7 mouse cellular contexts compared by ENCODE assay signal in genomic region chr4:117493905-117494851, GRCm38 (mm10). TPM values are rescaled to one million over a fixed set of nuclear protein-coding genes. Genes with fewer than 3 reads are reported as not detected.
DNase-seq lines count a peak whose midpoint lies in the region; ATAC-seq lines count a peak whose summit lies in the region.

No protein-coding gene starts in this region.

- peak overlapping the region; percentile 71 for H3K4me3 ChIP-seq in brown adipose tissue, adult 24 weeks (ENCODE audit: insufficient read depth, low read depth, low read length)
- peak overlapping the region; percentile 44 for H3K4me3 ChIP-seq in kidney, embryonic 16.5 days (ENCODE audit: low read length)
- H3K4me3 ChIP-seq in midbrain, embryonic 12.5 days: peak overlapping the region; percentile 46

- H3K9ac ChIP-seq in kidney, embryonic 16.5 days (replicated peaks; ENCODE audit: low read length): peak overlapping the region; percentile 50
- H3K9ac ChIP-seq in midbrain, embryonic 12.5 days (replicated peaks): peak overlapping the region; percentile 69

- H3K27me3 ChIP-seq in kidney, embryonic 16.5 days (ENCODE audit: insufficient read depth, low read length): peaks cover 86% of the 10 kb centered on the region
- peaks cover 90% of the 10 kb centered on the region for H3K27me3 ChIP-seq in midbrain, embryonic 12.5 days

- H3K4me2 ChIP-seq in kidney, embryonic 16.5 days (replicated peaks; ENCODE audit: low read depth, low read length): peak overlapping the region; percentile 88
- H3K4me2 ChIP-seq in midbrain, embryonic 12.5 days (replicated peaks): peak overlapping the region; percentile 60

- no peak for ATAC-seq in kidney, embryonic 16.5 days (ENCODE audit: low FRiP score, low TSS enrichment)
- ATAC-seq in midbrain, embryonic 12.5 days (ENCODE audit: low FRiP score, low read depth): no peak

- H3K9me3 ChIP-seq in kidney, embryonic 16.5 days (ENCODE audit: low read length): no peaks in the 10 kb centered on the region
- no peaks in the 10 kb centered on the region for H3K9me3 ChIP-seq in midbrain, embryonic 12.5 days

- no peaks in the 10 kb centered on the region for H3K36me3 ChIP-seq in kidney, embryonic 16.5 days (ENCODE audit: insufficient read depth, low read length)
- H3K36me3 ChIP-seq in midbrain, embryonic 12.5 days: no peaks in the 10 kb centered on the region

- H3K27ac ChIP-seq in brown adipose tissue, adult 24 weeks (replicated peaks; ENCODE audit: low read depth, low read length): peak overlapping the region; percentile 77
- no peak overlapping the region for H3K27ac ChIP-seq in kidney, embryonic 16.5 days (ENCODE audit: low read length)
- H3K27ac ChIP-seq in midbrain, embryonic 12.5 days (replicated peaks): peak overlapping the region; percentile 82

- peak; percentile 28 for DNase-seq in ovary, postnatal 36 days (ENCODE audit: low spot score)
- DNase-seq in ovary, postnatal 14 days (ENCODE audit: low spot score): no peak
- peak; percentile 38 for DNase-seq in forelimb bud, embryonic 11.5 days (ENCODE audit: low read depth, low spot score)
- peak; percentile 12 for DNase-seq in yolk sac, embryonic 10.5 days (ENCODE audit: low spot score)

- no peaks in the 10 kb centered on the region; the same call in 1 of the 2 replicates for H3K4me1 ChIP-seq in brown adipose tissue, adult 24 weeks (ENCODE audit: control insufficient read depth, insufficient read depth, insufficient read length, low read length)
- peaks cover 29% of the 10 kb centered on the region for H3K4me1 ChIP-seq in kidney, embryonic 16.5 days (ENCODE audit: insufficient read depth, low read length)
- peaks cover 37% of the 10 kb centered on the region for H3K4me1 ChIP-seq in midbrain, embryonic 12.5 days

- WGBS in kidney, embryonic 16.5 days: under 1% methylated on average over 67 of the region's 71 CpGs
- under 1% methylated on average over 64 of the region's 71 CpGs for WGBS in midbrain, embryonic 12.5 days

RNA-seq across cellular contexts. Expression of gene Rnf220, which starts 2.7 kb away (rescaled TPM):
- polyA plus RNA-seq in brown adipose tissue, adult 24 weeks (2012; ENCODE audit: insufficient read depth, insufficient read length, missing spikeins): 17.7 and 26.1 TPM in 2 replicates
- polyA plus RNA-seq in kidney, embryonic 16.5 days (2015; fragmentation: Nextera tagmentation; extraction: Ambion mirVana): 71.5 and 76.0 TPM in 2 replicates
- 108 and 118 TPM in 2 replicates for polyA plus RNA-seq in midbrain, embryonic 12.5 days (2016; fragmentation: Nextera tagmentation; extraction: Ambion mirVana)

RNA-seq across cellular contexts. Expression of gene Eri3, which starts 56.0 kb away (rescaled TPM):
- 33.0 and 36.3 TPM in 2 replicates for polyA plus RNA-seq in brown adipose tissue, adult 24 weeks (2012; ENCODE audit: insufficient read depth, insufficient read length, missing spikeins)
- 129 and 131 TPM in 2 replicates for polyA plus RNA-seq in kidney, embryonic 16.5 days (2015; fragmentation: Nextera tagmentation; extraction: Ambion mirVana)
- polyA plus RNA-seq in midbrain, embryonic 12.5 days (2016; fragmentation: Nextera tagmentation; extraction: Ambion mirVana): 148 and 165 TPM in 2 replicates
